Mouse (Mus musculus): ENCODE data around the gene Ermard. TPM values are rescaled to one million over a fixed set of nuclear protein-coding genes. Genes with fewer than 3 reads are reported as not detected.

The Ermard gene
- polyA plus RNA-seq, 1 experiment: 13.4 TPM

- Histone ChIP-seq H3K4me3 (ENCODE audit: insufficient read depth, poor library complexity, severe bottlenecking) (no peak overlapping the region), H3ac (ENCODE audit: control insufficient read depth, insufficient read length, low read depth) (no peak overlapping the region), H3K79me3 (ENCODE audit: low read depth) (no peaks in the 10 kb centered on the region), H3K27me3 (ENCODE audit: control insufficient read depth, insufficient read depth, insufficient read length) (no peaks in the 10 kb centered on the region), H3K79me2 (ENCODE audit: control insufficient read depth, insufficient read depth) (no peaks in the 10 kb centered on the region), H3K36me3 (ENCODE audit: control insufficient read depth, insufficient read depth) (no peaks in the 10 kb centered on the region)
- TF ChIP-seq MYOD1 (IDR thresholded peaks at IDR 0.05; ENCODE audit: control insufficient read depth, insufficient read length, low read depth): no peak
- TF ChIP-seq USF1 (IDR thresholded peaks at IDR 0.05; ENCODE audit: low read depth): no peak
- no peak for TF ChIP-seq CTCF (IDR thresholded peaks at IDR 0.05; ENCODE audit: control insufficient read depth, insufficient read depth, insufficient read length)
- no peak for TF ChIP-seq MYOG (IDR thresholded peaks at IDR 0.05; ENCODE audit: control insufficient read depth, extremely low read depth, insufficient read length)
- TF ChIP-seq FOSL1 (IDR thresholded peaks at IDR 0.05; ENCODE audit: insufficient read depth, low read length, poor library complexity, severe bottlenecking): no peak
- no peak for TF ChIP-seq MAX (IDR thresholded peaks at IDR 0.05)
- TF ChIP-seq CEBPB (IDR thresholded peaks at IDR 0.05; ENCODE audit: low read depth): no peak
Observed at GRCm38 (mm10) chr17:15115550-15115949, 74.5 kb downstream of the Ermard start.

GRCm38 (mm10) chr17:15120096-15120495, 79.1 kb downstream of the Ermard start:
- no peak for TF ChIP-seq CEBPB (IDR thresholded peaks at IDR 0.05; ENCODE audit: low read depth)
- no peak for TF ChIP-seq MYOD1 (IDR thresholded peaks at IDR 0.05; ENCODE audit: control insufficient read depth, insufficient read length, low read depth)
- no peak for TF ChIP-seq USF1 (IDR thresholded peaks at IDR 0.05; ENCODE audit: low read depth)
- TF ChIP-seq MAX (IDR thresholded peaks at IDR 0.05): no peak
- no peak for TF ChIP-seq FOSL1 (IDR thresholded peaks at IDR 0.05; ENCODE audit: insufficient read depth, low read length, poor library complexity, severe bottlenecking)
- H3K27me3 ChIP-seq (ENCODE audit: control insufficient read depth, insufficient read depth, insufficient read length): peaks cover 14% of the 10 kb centered on the region
- no peak overlapping the region for H3ac ChIP-seq (ENCODE audit: control insufficient read depth, insufficient read length, low read depth)
- no peaks in the 10 kb centered on the region for H3K79me2 ChIP-seq (ENCODE audit: control insufficient read depth, insufficient read depth)
- H3K4me3 ChIP-seq (ENCODE audit: insufficient read depth, poor library complexity, severe bottlenecking): no peak overlapping the region
- H3K36me3 ChIP-seq (ENCODE audit: control insufficient read depth, insufficient read depth): no peaks in the 10 kb centered on the region
- no peaks in the 10 kb centered on the region for H3K79me3 ChIP-seq (ENCODE audit: low read depth)

- H3K79me3 ChIP-seq (ENCODE audit: low read depth): no peaks in the 10 kb centered on the region
- no peaks in the 10 kb centered on the region for H3K79me2 ChIP-seq (ENCODE audit: control insufficient read depth, insufficient read depth)
- no peaks in the 10 kb centered on the region for H3K36me3 ChIP-seq (ENCODE audit: control insufficient read depth, insufficient read depth)
- no peak overlapping the region for H3K4me3 ChIP-seq (ENCODE audit: insufficient read depth, poor library complexity, severe bottlenecking)
- TF ChIP-seq MAX (IDR thresholded peaks at IDR 0.05) (no peak), MYOG (IDR thresholded peaks at IDR 0.05; ENCODE audit: control insufficient read depth, extremely low read depth, insufficient read length) (no peak), CEBPB (IDR thresholded peaks at IDR 0.05; ENCODE audit: low read depth) (no peak), FOSL1 (IDR thresholded peaks at IDR 0.05; ENCODE audit: insufficient read depth, low read length, poor library complexity, severe bottlenecking) (no peak), USF1 (IDR thresholded peaks at IDR 0.05; ENCODE audit: low read depth) (no peak), CTCF (IDR thresholded peaks at IDR 0.05; ENCODE audit: control insufficient read depth, insufficient read depth, insufficient read length) (no peak), MYOD1 (IDR thresholded peaks at IDR 0.05; ENCODE audit: control insufficient read depth, insufficient read length, low read depth) (no peak)
- H3K27me3 ChIP-seq (ENCODE audit: control insufficient read depth, insufficient read depth, insufficient read length): peaks cover 17% of the 10 kb centered on the region
- H3ac ChIP-seq (ENCODE audit: control insufficient read depth, insufficient read length, low read depth): no peak overlapping the region
Observed at GRCm38 (mm10) chr17:15120569-15120968, 79.6 kb downstream of the Ermard start.

GRCm38 (mm10) chr17:15129630-15130287, 88.8 kb downstream of the Ermard start:
- H3K27me3 ChIP-seq (ENCODE audit: control insufficient read depth, insufficient read depth, insufficient read length): peaks cover 14% of the 10 kb centered on the region
- H3K4me3 ChIP-seq (ENCODE audit: insufficient read depth, poor library complexity, severe bottlenecking): no peak overlapping the region
- no peaks in the 10 kb centered on the region for H3K36me3 ChIP-seq (ENCODE audit: control insufficient read depth, insufficient read depth)
- H3K79me2 ChIP-seq (ENCODE audit: control insufficient read depth, insufficient read depth): no peaks in the 10 kb centered on the region
- no peaks in the 10 kb centered on the region for H3K79me3 ChIP-seq (ENCODE audit: low read depth)
- H3ac ChIP-seq (ENCODE audit: control insufficient read depth, insufficient read length, low read depth): no peak overlapping the region
- TF ChIP-seq MYOG (IDR thresholded peaks at IDR 0.05; ENCODE audit: control insufficient read depth, extremely low read depth, insufficient read length) (no peak), MAX (IDR thresholded peaks at IDR 0.05) (no peak)

- H3ac ChIP-seq (ENCODE audit: control insufficient read depth, insufficient read length, low read depth): no peak overlapping the region
- no peaks in the 10 kb centered on the region for H3K79me3 ChIP-seq (ENCODE audit: low read depth)
- TF ChIP-seq CTCF (IDR thresholded peaks at IDR 0.05; ENCODE audit: control insufficient read depth, insufficient read depth, insufficient read length) (no peak), MAX (IDR thresholded peaks at IDR 0.05) (no peak)
- no peaks in the 10 kb centered on the region for H3K79me2 ChIP-seq (ENCODE audit: control insufficient read depth, insufficient read depth)
- no peaks in the 10 kb centered on the region for H3K36me3 ChIP-seq (ENCODE audit: control insufficient read depth, insufficient read depth)
- no peak overlapping the region for H3K4me3 ChIP-seq (ENCODE audit: insufficient read depth, poor library complexity, severe bottlenecking)
- peaks cover 14% of the 10 kb centered on the region for H3K27me3 ChIP-seq (ENCODE audit: control insufficient read depth, insufficient read depth, insufficient read length)
Observed at GRCm38 (mm10) chr17:15130288-15130656, 89.3 kb downstream of the Ermard start.

- Histone ChIP-seq H3ac (ENCODE audit: control insufficient read depth, insufficient read length, low read depth) (no peak overlapping the region), H3K36me3 (ENCODE audit: control insufficient read depth, insufficient read depth) (no peaks in the 10 kb centered on the region), H3K79me2 (ENCODE audit: control insufficient read depth, insufficient read depth) (no peaks in the 10 kb centered on the region), H3K79me3 (ENCODE audit: low read depth) (no peaks in the 10 kb centered on the region), H3K4me3 (ENCODE audit: insufficient read depth, poor library complexity, severe bottlenecking) (no peak overlapping the region), H3K27me3 (ENCODE audit: control insufficient read depth, insufficient read depth, insufficient read length) (no peaks in the 10 kb centered on the region)
- no peak for TF ChIP-seq MYOG (IDR thresholded peaks at IDR 0.05; ENCODE audit: control insufficient read depth, extremely low read depth, insufficient read length)
- TF ChIP-seq CEBPB (IDR thresholded peaks at IDR 0.05; ENCODE audit: low read depth): no peak
- TF ChIP-seq CTCF (IDR thresholded peaks at IDR 0.05; ENCODE audit: control insufficient read depth, insufficient read depth, insufficient read length): no peak
- TF ChIP-seq FOSL1 (IDR thresholded peaks at IDR 0.05; ENCODE audit: insufficient read depth, low read length, poor library complexity, severe bottlenecking): no peak
- TF ChIP-seq MYOD1 (IDR thresholded peaks at IDR 0.05; ENCODE audit: control insufficient read depth, insufficient read length, low read depth): no peak
- TF ChIP-seq USF1 (IDR thresholded peaks at IDR 0.05; ENCODE audit: low read depth): no peak
- no peak for TF ChIP-seq MAX (IDR thresholded peaks at IDR 0.05)
Observed at GRCm38 (mm10) chr17:15134905-15135669, 94.1 kb downstream of the Ermard start.
